Mouse (Mus musculus): Measurements from ENCODE around the gene Cacna1a.

DNA sequence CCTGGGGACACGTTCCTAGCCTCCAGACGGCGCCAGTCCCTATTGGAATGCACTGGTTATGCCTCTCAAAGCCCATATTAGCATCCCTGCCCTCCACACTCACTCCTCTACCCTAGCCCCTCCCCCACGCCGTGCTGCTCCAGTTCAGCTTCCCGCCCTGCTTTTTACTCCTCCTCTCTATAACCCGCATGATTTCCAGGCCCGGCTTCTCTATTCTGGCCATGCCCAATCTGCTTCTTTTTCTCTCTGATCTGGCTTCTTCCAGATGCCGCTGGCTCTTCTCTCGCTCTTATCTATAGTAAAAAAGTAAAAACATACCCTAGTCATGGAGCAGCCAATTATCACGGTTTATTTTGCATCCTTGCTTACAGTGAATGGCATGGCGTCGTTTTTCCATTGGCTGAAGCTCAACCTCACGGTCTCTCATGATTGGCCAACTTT, 259.2 kb downstream of the Cacna1a start:
- no peak for TF ChIP-seq CTCF (IDR thresholded peaks at IDR 0.05; ENCODE audit: extremely low read depth, insufficient read depth, low read length)
- no peak for TF ChIP-seq POLR2A (IDR thresholded peaks at IDR 0.05; ENCODE audit: extremely low read depth, insufficient read depth, low read length)

All from cortical plate, adult 2 months (tissue).